Mouse (Mus musculus) lung, adult 2 months (tissue): Measurements from ENCODE around the gene Nhlrc1.

Source experiments
- CTCF ChIP-seq: fragments of 200-500 bp; IDR thresholded peaks from 2 replicates; pipeline ENCODE4 v1.5.1; 2011; ENCODE audit warnings: mild to moderate bottlenecking, low read length, control low read depth; ENCODE audit not compliant: insufficient read depth
- POLR2A ChIP-seq: fragments of 200-500 bp; IDR thresholded peaks from 2 replicates; pipeline ENCODE4 v1.6.1; 2011; ENCODE audit warnings: low read depth, mild to moderate bottlenecking, control low read depth, low read length, borderline replicate concordance; ENCODE audit errors: extremely low read depth

DNA sequence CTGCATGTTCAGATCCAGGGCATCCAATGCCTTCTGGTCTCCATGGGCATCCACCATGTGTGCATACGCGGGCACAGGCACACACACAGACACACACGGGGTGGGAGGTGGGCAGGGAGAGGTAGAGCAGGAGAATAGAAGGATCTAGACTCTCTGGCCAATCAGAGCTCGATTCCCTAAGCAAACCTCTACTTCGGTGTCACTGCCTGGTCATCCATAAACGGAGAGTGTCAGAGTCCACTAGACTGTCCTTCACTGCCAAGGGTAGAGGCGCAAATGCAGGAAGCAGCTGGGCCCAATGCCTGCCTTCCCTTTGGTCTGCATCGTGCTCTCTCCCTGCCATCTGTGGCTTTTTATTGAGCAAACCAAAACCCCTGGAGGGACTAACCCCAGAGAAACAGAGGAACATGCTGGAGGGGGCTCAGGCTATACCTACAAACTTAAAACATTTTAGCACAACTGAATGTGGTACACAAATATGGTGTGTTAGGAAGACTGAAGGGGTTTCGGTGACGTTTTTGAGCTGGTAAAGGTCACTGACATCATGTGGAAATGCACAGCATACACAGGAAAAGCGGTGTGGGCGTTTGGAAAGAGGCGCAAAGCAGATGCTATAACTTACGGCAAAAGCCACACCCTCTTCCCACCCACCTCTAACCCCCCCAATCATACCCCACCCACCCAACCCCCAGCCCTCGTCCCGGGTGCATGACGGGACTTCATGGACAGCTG lies 15.9 kb upstream of the Nhlrc1 start:
- no peak for TF ChIP-seq CTCF
- no peak for TF ChIP-seq POLR2A
